Mouse (Mus musculus) embryonic facial prominence, embryonic 15.5 days (tissue): ENCODE results near the gene Pkdrej. TPM values are rescaled to one million over a fixed set of nuclear protein-coding genes. Genes with fewer than 3 reads are reported as not detected.
"Not testable (repeated sequence)": the region's sequence is repeated elsewhere in the genome, so short reads cannot be mapped to it uniquely, and the experiment has no call there.

Experiments
- ATAC-seq: fragments of 200-750 bp; cut with Nextera tagmentation; 2 replicates; pipeline ENCODE4 v1.8.0; 2017; ENCODE audit warnings: low read depth, moderate TSS enrichment; ENCODE audit not compliant: insufficient number of reproducible peaks, low FRiP score, low TSS enrichment
- H3K27ac ChIP-seq: fragments of 300-500 bp; sonication (generic); replicated peaks from 2 replicates; pipeline ENCODE4 v1.5.1; 2015; ENCODE audit warnings: mild to moderate bottlenecking, inconsistent platforms
- H3K27me3 ChIP-seq: fragments of 300-500 bp; sonication (generic); 2 replicates; pipeline ENCODE4 v1.6.1; 2015; ENCODE audit warnings: inconsistent platforms
- H3K36me3 ChIP-seq: fragments of 300-500 bp; sonication (generic); 2 replicates; pipeline ENCODE4 v1.6.1; 2015; ENCODE audit warnings: mild to moderate bottlenecking, inconsistent platforms
- H3K4me1 ChIP-seq: fragments of 300-500 bp; sonication (generic); 2 replicates; pipeline ENCODE4 v1.6.1; 2015; ENCODE audit warnings: inconsistent platforms
- H3K4me2 ChIP-seq: fragments of 300-500 bp; sonication (generic); replicated peaks from 2 replicates; pipeline ENCODE4 v1.6.1; 2015; ENCODE audit warnings: mild to moderate bottlenecking, inconsistent platforms
- H3K4me3 ChIP-seq: fragments of 300-500 bp; sonication (generic); replicated peaks from 2 replicates; pipeline ENCODE4 v1.5.1; 2015; ENCODE audit warnings: mild to moderate bottlenecking, inconsistent platforms
- H3K9ac ChIP-seq: fragments of 300-500 bp; sonication (generic); 2 replicates; pipeline ENCODE4 v1.6.1; 2015; ENCODE audit warnings: inconsistent platforms
- H3K9me3 ChIP-seq: fragments of 300-500 bp; sonication (generic); replicated peaks from 2 replicates; pipeline ENCODE4 v1.6.1; 2016; ENCODE audit warnings: inconsistent platforms
- WGBS: fragments of 180-500 bp; shearing (Covaris S2); methylation state at CpG from one replicate; pipeline ENCODE4 v1.1.7; 2015; 5-methylcytosine and 5-hydroxymethylcytosine counted together
- polyA plus RNA-seq: library from polyadenylated mRNA; unstranded; fragments of >200 nt; fragmentation: Nextera tagmentation; extraction: Ambion mirVana; gene quantifications from 2 replicates; pipeline ENCODE4 v1.2.1, GENCODE M21; 2015

The Pkdrej gene
- polyA plus RNA-seq, 1 experiment from 2014 or later, result 0.31 TPM

GRCm38 (mm10) chr15:85787482-85787881 lies 34.1 kb downstream of the Pkdrej start:
- Histone ChIP-seq H3K9me3 (0 out of 2 replicates have a peak, but pooled peaks cover 3% of the 10 kb centered on the region), H3K9ac (no peak overlapping the region), H3K36me3 (no peaks in the 10 kb centered on the region), H3K27ac (no peak overlapping the region), H3K4me2 (no peak overlapping the region), H3K27me3 (no peaks in the 10 kb centered on the region), H3K4me3 (no peak overlapping the region), H3K4me1 (no peaks in the 10 kb centered on the region)
- no peak for ATAC-seq
- 90% methylated on average over 6 of the region's 6 CpGs for WGBS

GRCm38 (mm10) chr15:85786711-85787110 lies 34.8 kb downstream of the Pkdrej start:
- H3K27me3 ChIP-seq, result no peaks in the 10 kb centered on the region
- 74% methylated on average over 5 of the region's 5 CpGs for WGBS
- H3K36me3 ChIP-seq, result no peaks in the 10 kb centered on the region
- no peak for ATAC-seq
- no peak overlapping the region for H3K4me3 ChIP-seq
- no peak overlapping the region for H3K4me2 ChIP-seq
- no peaks in the 10 kb centered on the region for H3K4me1 ChIP-seq
- no peak overlapping the region for H3K27ac ChIP-seq
- H3K9me3 ChIP-seq, result 0 out of 2 replicates have a peak, but pooled peaks cover 3% of the 10 kb centered on the region
- H3K9ac ChIP-seq, result no peak overlapping the region

- Histone ChIP-seq H3K27me3 (no peaks in the 10 kb centered on the region), H3K4me3 (no peak overlapping the region), H3K36me3 (no peaks in the 10 kb centered on the region), H3K9me3 (0 out of 2 replicates have a peak, but pooled peaks cover 3% of the 10 kb centered on the region), H3K27ac (no peak overlapping the region), H3K4me1 (no peaks in the 10 kb centered on the region), H3K4me2 (no peak overlapping the region), H3K9ac (no peak overlapping the region)
- ATAC-seq, result no peak
- WGBS, result 75% methylated on average over 3 of the region's 3 CpGs
Observed at GRCm38 (mm10) chr15:85784341-85784740, 37.2 kb downstream of the Pkdrej start.

GRCm38 (mm10) chr15:85783146-85783545 lies 38.4 kb downstream of the Pkdrej start:
- Histone ChIP-seq H3K4me3 (no peak overlapping the region), H3K4me2 (no peak overlapping the region), H3K27me3 (no peaks in the 10 kb centered on the region), H3K27ac (no peak overlapping the region), H3K36me3 (no peaks in the 10 kb centered on the region), H3K4me1 (no peaks in the 10 kb centered on the region), H3K9ac (no peak overlapping the region), H3K9me3 (0 out of 2 replicates have a peak, but pooled peaks cover 3% of the 10 kb centered on the region)
- WGBS, result 84% methylated on average over 4 of the region's 4 CpGs
- ATAC-seq, result no peak

GRCm38 (mm10) chr15:85778891-85779290 lies 42.6 kb downstream of the Pkdrej start:
- H3K4me2 ChIP-seq, H3K27ac ChIP-seq, H3K9ac ChIP-seq, H3K36me3 ChIP-seq, H3K4me3 ChIP-seq, ATAC-seq, H3K4me1 ChIP-seq, H3K27me3 ChIP-seq, H3K9me3 ChIP-seq: not testable (repeated sequence)
- WGBS, result 90% methylated on average over 6 of the region's 6 CpGs

DNA sequence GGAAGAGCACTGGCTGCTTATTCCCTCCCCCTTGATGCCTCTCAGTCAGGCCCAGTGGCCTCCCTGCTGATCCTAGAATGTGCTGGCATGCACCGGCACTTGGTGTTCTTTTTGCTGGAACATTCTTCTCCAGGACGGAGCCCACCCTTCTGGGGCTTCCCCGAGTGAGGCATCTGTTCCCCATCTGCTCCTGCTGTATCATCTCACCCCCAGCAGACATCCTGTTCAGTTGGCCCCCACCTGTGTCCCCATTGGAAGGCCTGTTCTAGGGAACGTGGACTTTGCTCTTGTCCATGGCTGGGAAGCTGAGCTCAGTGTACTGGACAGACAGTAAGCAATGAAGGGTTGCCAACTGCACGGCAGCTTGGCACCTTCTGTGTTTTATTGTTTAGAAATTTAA lies 44.8 kb downstream of the Pkdrej start:
- no peak for ATAC-seq
- no peak overlapping the region for H3K4me2 ChIP-seq
- no peaks in the 10 kb centered on the region for H3K9me3 ChIP-seq
- H3K4me1 ChIP-seq, result no peaks in the 10 kb centered on the region
- H3K9ac ChIP-seq, result no peak overlapping the region
- no peak overlapping the region for H3K27ac ChIP-seq
- no peaks in the 10 kb centered on the region for H3K27me3 ChIP-seq
- H3K36me3 ChIP-seq, result no peaks in the 10 kb centered on the region
- H3K4me3 ChIP-seq, result no peak overlapping the region
- 59% methylated on average over 5 of the region's 5 CpGs for WGBS

GRCm38 (mm10) chr15:85776241-85776640 lies 45.3 kb downstream of the Pkdrej start:
- ATAC-seq, result no peak
- Histone ChIP-seq H3K4me2 (no peak overlapping the region), H3K4me3 (no peak overlapping the region), H3K27me3 (no peaks in the 10 kb centered on the region), H3K4me1 (no peaks in the 10 kb centered on the region), H3K27ac (no peak overlapping the region), H3K9me3 (no peaks in the 10 kb centered on the region), H3K9ac (no peak overlapping the region), H3K36me3 (no peaks in the 10 kb centered on the region)
- 61% methylated on average over 2 of the region's 2 CpGs for WGBS

DNA sequence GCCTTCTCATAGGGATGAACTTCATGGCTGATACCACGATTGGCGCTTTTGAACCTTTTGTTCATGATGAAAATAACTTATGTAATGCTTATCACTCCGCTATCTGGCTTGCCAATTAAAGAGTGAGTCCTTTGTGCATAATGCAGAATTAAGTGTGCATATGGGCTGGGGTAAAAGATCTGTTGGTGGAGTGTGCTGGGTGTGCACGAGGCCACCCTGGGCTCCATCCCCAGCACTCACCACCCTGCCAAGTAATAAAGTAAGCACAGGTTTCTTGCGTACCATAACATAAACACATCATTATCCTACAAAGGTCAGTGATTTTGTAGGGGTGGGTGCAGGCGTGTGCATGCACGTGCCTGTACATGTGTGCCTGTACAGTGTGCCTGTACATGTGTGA lies 46.5 kb downstream of the Pkdrej start:
- 0 out of 2 replicates have a peak, but pooled peaks cover 2% of the 10 kb centered on the region for H3K27me3 ChIP-seq
- no peaks in the 10 kb centered on the region for H3K4me1 ChIP-seq
- H3K27ac ChIP-seq, result no peak overlapping the region
- H3K9me3 ChIP-seq, result no peaks in the 10 kb centered on the region
- no peak overlapping the region for H3K4me2 ChIP-seq
- no peak overlapping the region for H3K9ac ChIP-seq
- 88% methylated on average over 7 of the region's 7 CpGs for WGBS
- no peak overlapping the region for H3K4me3 ChIP-seq
- ATAC-seq, result no peak
- no peaks in the 10 kb centered on the region for H3K36me3 ChIP-seq

- Histone ChIP-seq H3K36me3 (no peaks in the 10 kb centered on the region), H3K27ac (no peak overlapping the region), H3K9me3 (no peaks in the 10 kb centered on the region), H3K4me1 (no peaks in the 10 kb centered on the region), H3K27me3 (0 out of 2 replicates have a peak, but pooled peaks cover 2% of the 10 kb centered on the region), H3K9ac (no peak overlapping the region), H3K4me3 (no peak overlapping the region), H3K4me2 (no peak overlapping the region)
- no peak for ATAC-seq
- WGBS, result 90% methylated on average over 9 of the region's 9 CpGs
Observed at GRCm38 (mm10) chr15:85774419-85774818, 47.1 kb downstream of the Pkdrej start.

DNA sequence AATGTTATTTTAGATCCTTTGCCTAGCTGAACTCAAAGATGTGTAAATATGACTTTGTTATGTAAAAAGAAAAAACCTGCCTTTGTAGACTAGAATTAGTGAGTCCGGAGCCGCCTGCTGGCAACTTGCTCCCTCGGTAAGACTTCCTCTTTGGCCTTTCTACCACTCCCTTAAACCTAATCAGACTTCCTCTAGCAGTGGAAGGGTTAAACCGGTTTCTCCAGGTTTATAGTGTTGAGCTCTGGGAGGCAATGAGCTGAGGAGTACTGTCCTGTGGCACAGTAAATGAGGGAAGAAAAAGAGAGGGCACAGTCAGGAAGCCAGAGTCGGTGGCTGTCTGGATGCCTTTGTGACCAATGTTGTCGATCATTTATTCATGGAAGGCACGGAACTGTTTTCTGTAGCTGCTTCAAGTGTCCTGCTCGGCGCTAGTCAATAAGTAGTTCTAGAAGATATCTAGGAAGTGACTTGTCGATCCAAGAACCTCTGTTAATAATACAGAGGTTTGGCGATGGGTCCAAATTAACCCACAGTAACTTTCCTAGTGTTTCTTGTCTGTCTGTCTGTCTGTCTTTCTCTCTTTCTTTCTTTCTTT lies 49.3 kb downstream of the Pkdrej start:
- H3K36me3 ChIP-seq, result no peaks in the 10 kb centered on the region
- no peak overlapping the region for H3K27ac ChIP-seq
- 75% methylated on average over 11 of the region's 11 CpGs for WGBS
- no peak for ATAC-seq
- no peak overlapping the region for H3K4me3 ChIP-seq
- H3K4me2 ChIP-seq, result no peak overlapping the region
- no peak overlapping the region for H3K9ac ChIP-seq
- H3K9me3 ChIP-seq, result no peaks in the 10 kb centered on the region
- no peaks in the 10 kb centered on the region for H3K4me1 ChIP-seq
- 0 out of 2 replicates have a peak, but pooled peaks cover 2% of the 10 kb centered on the region for H3K27me3 ChIP-seq

- Histone ChIP-seq H3K4me3 (no peak overlapping the region), H3K4me2 (no peak overlapping the region), H3K9me3 (no peaks in the 10 kb centered on the region), H3K27ac (no peak overlapping the region), H3K9ac (no peak overlapping the region), H3K36me3 (no peaks in the 10 kb centered on the region), H3K27me3 (0 out of 2 replicates have a peak, but pooled peaks cover 2% of the 10 kb centered on the region), H3K4me1 (no peaks in the 10 kb centered on the region)
- WGBS, result 80% methylated on average over 17 of the region's 17 CpGs
- no peak for ATAC-seq
Observed at GRCm38 (mm10) chr15:85771306-85772121, 50.0 kb downstream of the Pkdrej start.
